Mouse (Mus musculus): Measurements from ENCODE around the gene Tmem233.

Tmem233 gene

GRCm38 (mm10) chr5:116029071-116029470 lies 54.0 kb downstream of the Tmem233 start:
- no peak for DNase-seq (ENCODE audit: low spot score in 2 of 2)

GRCm38 (mm10) chr5:116026561-116026960 lies 56.5 kb downstream of the Tmem233 start:
- DNase-seq (ENCODE audit: low spot score in 2 of 2), result no peak

GRCm38 (mm10) chr5:116026107-116026506 lies 56.9 kb downstream of the Tmem233 start:
- DNase-seq (ENCODE audit: low spot score in 2 of 2), result no peak

GRCm38 (mm10) chr5:116024327-116024739 lies 58.7 kb downstream of the Tmem233 start, which contains the start of gene Prkab1:
Prkab1 (minus strand) TSS chr5:116024508.
- peak; percentile 92 to 93 for DNase-seq (ENCODE audit: low spot score in 2 of 2)

GRCm38 (mm10) chr5:116023821-116024284 lies 59.2 kb downstream of the Tmem233 start:
- no peak for DNase-seq (ENCODE audit: low spot score in 2 of 2)

GRCm38 (mm10) chr5:116023251-116023661 lies 59.8 kb downstream of the Tmem233 start:
- peak in 1 of 2 experiments; percentile 17 for DNase-seq (ENCODE audit: low spot score in 2 of 2)

- DNase-seq (ENCODE audit: low spot score in 2 of 2), result no peak
Observed at GRCm38 (mm10) chr5:116022658-116023200, 60.3 kb downstream of the Tmem233 start.

- no peak for DNase-seq (ENCODE audit: low spot score in 2 of 2)
Observed at GRCm38 (mm10) chr5:116022131-116022530, 60.9 kb downstream of the Tmem233 start.

- DNase-seq (ENCODE audit: low spot score in 2 of 2), result no peak
Observed at GRCm38 (mm10) chr5:116021552-116021951, 61.5 kb downstream of the Tmem233 start.

GRCm38 (mm10) chr5:116019371-116019770 lies 63.7 kb downstream of the Tmem233 start:
- no peak for DNase-seq (ENCODE audit: low spot score in 2 of 2)

- no peak for DNase-seq (ENCODE audit: low spot score in 2 of 2)
Observed at GRCm38 (mm10) chr5:116018784-116019183, 64.3 kb downstream of the Tmem233 start.

GRCm38 (mm10) chr5:116018196-116018595 lies 64.8 kb downstream of the Tmem233 start:
- no peak for DNase-seq (ENCODE audit: low spot score in 2 of 2)

GRCm38 (mm10) chr5:116017391-116017790 lies 65.7 kb downstream of the Tmem233 start:
- no peak for DNase-seq (ENCODE audit: low spot score in 2 of 2)

- DNase-seq (ENCODE audit: low spot score in 2 of 2), result no peak
Observed at GRCm38 (mm10) chr5:116016542-116016941, 66.5 kb downstream of the Tmem233 start.

GRCm38 (mm10) chr5:116014237-116014636 lies 68.8 kb downstream of the Tmem233 start:
- no peak for DNase-seq (ENCODE audit: low spot score in 2 of 2)

- no peak for DNase-seq (ENCODE audit: low spot score in 2 of 2)
Observed at GRCm38 (mm10) chr5:116013821-116014220, 69.2 kb downstream of the Tmem233 start.

GRCm38 (mm10) chr5:116012503-116012902 lies 70.5 kb downstream of the Tmem233 start:
- DNase-seq (ENCODE audit: low spot score in 2 of 2), result no peak

GRCm38 (mm10) chr5:116011700-116012099 lies 71.3 kb downstream of the Tmem233 start:
- no peak for DNase-seq (ENCODE audit: low spot score in 2 of 2)

- no peak for DNase-seq (ENCODE audit: low spot score in 2 of 2)
Observed at GRCm38 (mm10) chr5:116009884-116010627, 73.0 kb downstream of the Tmem233 start.

- DNase-seq (ENCODE audit: low spot score in 2 of 2), result peak; percentile 41 to 46
Observed at GRCm38 (mm10) chr5:116009091-116009851, 73.8 kb downstream of the Tmem233 start.

GRCm38 (mm10) chr5:116007723-116008122 lies 75.3 kb downstream of the Tmem233 start:
- no peak for DNase-seq (ENCODE audit: low spot score in 2 of 2)

- DNase-seq (ENCODE audit: low spot score in 2 of 2), result no peak
Observed at GRCm38 (mm10) chr5:116006324-116007099, 76.5 kb downstream of the Tmem233 start.

All from urinary bladder, postnatal 36 days (tissue).